Mouse (Mus musculus): Measurements from ENCODE around the gene H2-Q1. TPM values are rescaled to one million over a fixed set of nuclear protein-coding genes. Genes with fewer than 3 reads are reported as not detected.
"Not testable (repeated sequence)": the region's sequence is repeated elsewhere in the genome, so short reads cannot be mapped to it uniquely, and the experiment has no call there.

Gene H2-Q1
- polyA plus RNA-seq (2015; fragmentation: Nextera tagmentation; extraction: Ambion mirVana) = 0.09 and 0.14 TPM in 2 replicates

DNA sequence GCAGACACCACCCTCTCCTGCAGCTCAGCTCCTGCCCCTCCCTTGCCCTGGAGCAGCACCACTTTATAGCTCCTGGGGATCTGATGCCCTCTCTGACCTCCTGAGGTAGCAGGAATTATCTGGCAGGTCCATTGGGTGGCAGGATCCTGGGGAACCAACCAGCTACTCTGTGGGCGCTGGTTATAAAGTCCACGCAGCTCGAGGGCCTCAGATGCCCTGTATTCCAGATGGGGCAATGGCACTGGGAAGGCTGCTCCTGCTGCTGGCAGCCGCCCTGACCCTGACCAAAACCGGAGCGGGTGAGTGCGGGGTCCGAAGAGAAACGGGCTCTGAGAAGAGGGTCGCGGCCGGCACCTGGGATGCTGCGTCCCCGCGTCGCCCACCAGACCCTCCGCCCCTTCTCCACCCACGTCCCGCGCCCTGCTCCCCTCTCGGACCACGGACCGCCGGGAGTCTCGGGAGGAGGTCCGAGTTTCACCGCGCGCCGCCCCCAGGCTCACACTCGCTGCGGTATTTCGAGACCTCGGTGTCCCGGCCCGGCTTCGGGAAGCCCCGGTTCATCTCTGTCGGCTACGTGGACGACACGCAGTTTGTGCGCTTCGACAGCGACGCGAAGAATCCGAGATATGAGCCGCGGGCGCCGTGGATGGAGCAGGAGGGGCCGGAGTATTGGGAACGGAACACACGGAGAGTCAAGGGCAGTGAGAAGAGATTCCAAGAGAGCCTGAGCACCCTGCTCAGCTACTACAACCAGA lies at the start of gene H2-Q1:
Gene H2-Q1 (plus strand): TSS at position 79 of the 755 bp plus-strand sequence.
- under 1% methylated on average over 54 of the region's 55 CpGs for WGBS
- H3K27me3 ChIP-seq (replicated peaks) = peaks cover 47% of the 10 kb centered on the region
- peak within 1 kb of the TSS; percentile 39 for H3K4me3 ChIP-seq (replicated peaks)

DNA sequence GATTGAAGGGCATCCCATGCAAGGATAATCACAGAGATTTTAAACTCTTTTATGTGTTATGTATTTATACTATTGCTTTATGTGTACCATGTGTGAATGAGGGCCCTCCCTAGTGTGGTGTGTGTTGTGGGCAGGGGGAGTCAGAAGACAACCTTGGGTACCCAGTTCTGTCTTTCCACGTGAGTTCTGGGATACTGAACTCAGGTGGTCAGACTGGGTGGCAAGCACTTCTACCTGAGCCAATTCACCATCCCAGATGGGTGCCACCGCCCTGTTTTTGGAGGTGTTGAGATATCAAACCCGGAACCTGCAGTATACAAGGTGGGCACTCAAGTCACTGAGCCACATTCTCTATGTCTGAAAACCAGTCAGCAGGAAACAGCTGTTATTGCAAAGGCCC lies 48.0 kb upstream of the H2-Q1 start:
- 70% methylated on average over 3 of the region's 3 CpGs for WGBS
- H3K4me2 ChIP-seq = no peak overlapping the region
- ATAC-seq (ENCODE audit: low FRiP score) = no peak
- no peaks in the 10 kb centered on the region for H3K4me1 ChIP-seq
- no peak overlapping the region for H3K9ac ChIP-seq (replicated peaks)
- no peaks in the 10 kb centered on the region for H3K9me3 ChIP-seq (replicated peaks)
- no peak overlapping the region for H3K4me3 ChIP-seq (replicated peaks)
- H3K27me3 ChIP-seq (replicated peaks) = 0 out of 2 replicates have a peak, but pooled peaks cover 5% of the 10 kb centered on the region
- no peak overlapping the region for H3K27ac ChIP-seq (replicated peaks)
- H3K36me3 ChIP-seq = no peaks in the 10 kb centered on the region

More for the DNA sequence above, at the start of gene H2-Q1:
- no peak within 1 kb of the TSS for H3K27ac ChIP-seq (replicated peaks)
- no peaks in the 10 kb centered on the region for H3K36me3 ChIP-seq
- H3K4me1 ChIP-seq = peaks cover 9% of the 10 kb centered on the region
- peak within 1 kb of the TSS; percentile 38; the same call in 1 of the 2 replicates for H3K9ac ChIP-seq (replicated peaks)
- peak within 1 kb of the TSS; percentile 73 for H3K4me2 ChIP-seq
- ATAC-seq (ENCODE audit: low FRiP score) = no peak
- no peaks in the 10 kb centered on the region for H3K9me3 ChIP-seq (replicated peaks)

DNA sequence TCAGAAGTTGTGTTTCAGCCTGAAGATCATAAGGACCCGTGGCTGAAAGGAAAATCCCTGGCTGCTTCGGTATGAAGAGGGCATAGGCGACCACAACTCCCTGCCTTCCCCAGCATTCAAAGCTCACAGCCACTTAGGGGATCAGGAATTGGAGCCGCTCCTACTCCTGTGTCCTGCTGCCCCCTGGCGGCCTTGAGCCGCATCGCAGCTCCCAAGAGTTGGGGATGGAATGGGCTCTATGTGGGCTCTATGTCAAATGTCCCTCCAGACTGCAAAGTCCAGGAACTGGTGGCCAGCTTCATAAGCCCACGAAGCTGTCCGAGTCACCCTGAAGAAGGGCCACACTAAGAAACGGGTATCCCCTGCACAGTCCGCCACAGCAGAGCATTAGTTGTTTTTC lies 45.4 kb upstream of the H2-Q1 start:
- Histone ChIP-seq H3K27me3 (replicated peaks) (0 out of 2 replicates have a peak, but pooled peaks cover 5% of the 10 kb centered on the region), H3K9me3 (replicated peaks) (no peaks in the 10 kb centered on the region), H3K36me3 (no peaks in the 10 kb centered on the region), H3K4me3 (replicated peaks) (no peak overlapping the region), H3K27ac (replicated peaks) (no peak overlapping the region), H3K4me1 (no peaks in the 10 kb centered on the region), H3K9ac (replicated peaks) (no peak overlapping the region), H3K4me2 (no peak overlapping the region)
- peak; percentile 74; the same call in 1 of the 2 replicates for ATAC-seq (ENCODE audit: low FRiP score)
- 7% methylated on average over 11 of the region's 11 CpGs for WGBS

GRCm38 (mm10) chr17:35276304-35276864 lies 43.8 kb upstream of the H2-Q1 start:
- H3K4me2 ChIP-seq = peak overlapping the region; percentile 38
- no peak overlapping the region for H3K9ac ChIP-seq (replicated peaks)
- H3K4me3 ChIP-seq (replicated peaks) = peak overlapping the region; percentile 14; the same call in 1 of the 2 replicates
- no peak for ATAC-seq (ENCODE audit: low FRiP score)
- H3K27ac ChIP-seq (replicated peaks) = no peak overlapping the region
- no peaks in the 10 kb centered on the region for H3K4me1 ChIP-seq
- H3K36me3 ChIP-seq = no peaks in the 10 kb centered on the region
- WGBS = 26% methylated on average over 13 of the region's 13 CpGs
- 0 out of 2 replicates have a peak, but pooled peaks cover 5% of the 10 kb centered on the region for H3K27me3 ChIP-seq (replicated peaks)
- no peaks in the 10 kb centered on the region for H3K9me3 ChIP-seq (replicated peaks)

- no peak for ATAC-seq (ENCODE audit: low FRiP score)
- H3K27ac ChIP-seq (replicated peaks) = no peak overlapping the region
- no peak overlapping the region for H3K9ac ChIP-seq (replicated peaks)
- 89% methylated on average over 8 of the region's 8 CpGs for WGBS
- no peaks in the 10 kb centered on the region for H3K36me3 ChIP-seq
- H3K4me1 ChIP-seq = no peaks in the 10 kb centered on the region
- no peaks in the 10 kb centered on the region for H3K9me3 ChIP-seq (replicated peaks)
- H3K4me3 ChIP-seq (replicated peaks) = no peak overlapping the region
- 0 out of 2 replicates have a peak, but pooled peaks cover 5% of the 10 kb centered on the region for H3K27me3 ChIP-seq (replicated peaks)
- no peak overlapping the region for H3K4me2 ChIP-seq
These were observed 42.2 kb upstream of the H2-Q1 start for GRCm38 (mm10) chr17:35278049-35278448.

DNA sequence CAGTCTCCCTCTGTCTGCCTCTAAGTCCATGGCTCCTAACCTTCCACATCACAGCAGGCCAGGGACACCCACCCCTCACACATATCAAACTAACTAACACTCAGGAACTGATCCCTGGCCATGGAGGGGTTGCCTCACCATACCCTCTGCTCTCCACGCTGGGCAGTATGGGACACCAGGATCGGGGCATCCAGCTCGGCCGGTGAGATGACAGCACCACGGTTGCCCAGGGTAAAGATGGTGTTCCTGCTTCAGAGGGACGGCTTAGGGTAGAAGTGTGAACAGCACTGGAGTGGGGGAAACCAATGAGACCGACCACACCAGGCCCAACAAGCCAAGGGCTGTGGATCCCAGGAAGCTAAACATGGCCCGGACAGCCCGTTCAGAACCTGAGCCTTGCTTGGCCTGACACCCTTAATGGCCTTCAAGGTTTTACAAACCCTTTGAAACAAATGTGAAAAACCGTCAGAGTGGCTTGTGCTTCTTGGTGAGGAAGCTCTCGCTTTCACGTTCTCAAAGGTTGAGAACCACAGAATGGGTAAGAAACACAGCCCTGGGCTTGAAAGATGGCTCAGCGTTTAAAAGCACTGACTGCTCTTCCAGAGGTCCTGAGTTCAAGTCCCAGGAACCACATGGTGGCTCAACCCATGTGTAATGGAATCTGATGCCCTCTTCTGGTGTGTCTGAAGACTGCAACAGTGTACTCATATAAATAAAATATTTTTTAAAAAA lies 41.1 kb upstream of the H2-Q1 start:
- no peak overlapping the region for H3K9ac ChIP-seq (replicated peaks)
- no peak overlapping the region for H3K4me3 ChIP-seq (replicated peaks)
- no peak overlapping the region for H3K4me2 ChIP-seq
- H3K27me3 ChIP-seq (replicated peaks) = 0 out of 2 replicates have a peak, but pooled peaks cover 5% of the 10 kb centered on the region
- 92% methylated on average over 13 of the region's 13 CpGs for WGBS
- no peaks in the 10 kb centered on the region for H3K9me3 ChIP-seq (replicated peaks)
- H3K36me3 ChIP-seq = no peaks in the 10 kb centered on the region
- ATAC-seq (ENCODE audit: low FRiP score) = no peak
- no peaks in the 10 kb centered on the region for H3K4me1 ChIP-seq
- no peak overlapping the region for H3K27ac ChIP-seq (replicated peaks)

DNA sequence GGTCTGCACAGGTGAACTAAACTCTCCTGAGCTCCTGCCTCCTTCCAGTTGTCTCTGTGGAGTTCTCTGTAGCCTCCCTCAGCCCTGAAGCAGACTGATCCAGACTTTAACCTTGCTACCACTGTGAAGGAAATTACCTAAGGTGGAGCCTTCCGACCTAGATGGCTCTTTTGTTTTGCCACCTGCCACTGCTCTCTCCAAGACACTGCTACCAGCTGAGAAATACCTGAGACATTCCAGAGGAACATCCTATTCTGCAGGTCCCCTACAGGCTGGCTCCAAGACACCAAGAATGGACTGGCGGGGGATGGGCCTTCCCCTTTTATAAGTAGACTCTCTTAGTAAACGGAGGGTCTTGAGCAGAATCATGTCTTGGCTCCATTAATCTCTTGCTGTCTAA lies 39.9 kb upstream of the H2-Q1 start:
- Histone ChIP-seq H3K9ac (replicated peaks) (no peak overlapping the region), H3K36me3 (no peaks in the 10 kb centered on the region), H3K9me3 (replicated peaks) (no peaks in the 10 kb centered on the region), H3K4me1 (no peaks in the 10 kb centered on the region), H3K4me2 (no peak overlapping the region), H3K27me3 (replicated peaks) (0 out of 2 replicates have a peak, but pooled peaks cover 5% of the 10 kb centered on the region), H3K27ac (replicated peaks) (no peak overlapping the region), H3K4me3 (replicated peaks) (no peak overlapping the region)
- 77% methylated on average over 3 of the region's 3 CpGs for WGBS
- no peak for ATAC-seq (ENCODE audit: low FRiP score)

- no peaks in the 10 kb centered on the region for H3K9me3 ChIP-seq (replicated peaks)
- no peaks in the 10 kb centered on the region for H3K27me3 ChIP-seq (replicated peaks)
- H3K27ac ChIP-seq (replicated peaks) = no peak overlapping the region
- H3K4me2 ChIP-seq = no peak overlapping the region
- no peak for ATAC-seq (ENCODE audit: low FRiP score)
- no peaks in the 10 kb centered on the region for H3K36me3 ChIP-seq
- H3K4me1 ChIP-seq = no peaks in the 10 kb centered on the region
- no peak overlapping the region for H3K4me3 ChIP-seq (replicated peaks)
- no peak overlapping the region for H3K9ac ChIP-seq (replicated peaks)
These were observed 34.8 kb upstream of the H2-Q1 start for GRCm38 (mm10) chr17:35285431-35285830.

DNA sequence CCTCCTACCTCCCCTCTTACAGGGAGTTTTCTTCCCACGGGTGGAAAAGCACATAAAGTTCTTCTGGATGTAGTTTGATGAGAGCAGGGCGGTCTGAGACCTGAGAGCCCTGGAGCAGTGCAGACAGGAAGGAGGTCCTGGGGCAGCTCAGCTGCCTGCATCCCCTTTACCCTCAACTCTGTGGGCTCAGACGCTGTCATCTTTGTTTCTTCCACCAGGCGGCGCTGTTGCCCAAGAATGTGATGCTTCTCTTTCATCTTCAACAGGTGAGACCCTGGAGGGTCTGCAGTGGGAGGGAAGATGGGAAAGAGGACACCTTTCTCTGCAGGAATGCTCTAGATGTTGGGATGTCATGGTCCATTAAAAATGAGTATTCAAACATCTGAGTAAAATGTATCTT lies 24.4 kb upstream of the H2-Q1 start:
- H3K9ac ChIP-seq (replicated peaks); H3K4me1 ChIP-seq; H3K27me3 ChIP-seq (replicated peaks); H3K27ac ChIP-seq (replicated peaks); H3K9me3 ChIP-seq (replicated peaks); H3K36me3 ChIP-seq; H3K4me2 ChIP-seq; ATAC-seq (ENCODE audit: low FRiP score); H3K4me3 ChIP-seq (replicated peaks): not testable (repeated sequence)
- 6% methylated on average over 5 of the region's 5 CpGs for WGBS

DNA sequence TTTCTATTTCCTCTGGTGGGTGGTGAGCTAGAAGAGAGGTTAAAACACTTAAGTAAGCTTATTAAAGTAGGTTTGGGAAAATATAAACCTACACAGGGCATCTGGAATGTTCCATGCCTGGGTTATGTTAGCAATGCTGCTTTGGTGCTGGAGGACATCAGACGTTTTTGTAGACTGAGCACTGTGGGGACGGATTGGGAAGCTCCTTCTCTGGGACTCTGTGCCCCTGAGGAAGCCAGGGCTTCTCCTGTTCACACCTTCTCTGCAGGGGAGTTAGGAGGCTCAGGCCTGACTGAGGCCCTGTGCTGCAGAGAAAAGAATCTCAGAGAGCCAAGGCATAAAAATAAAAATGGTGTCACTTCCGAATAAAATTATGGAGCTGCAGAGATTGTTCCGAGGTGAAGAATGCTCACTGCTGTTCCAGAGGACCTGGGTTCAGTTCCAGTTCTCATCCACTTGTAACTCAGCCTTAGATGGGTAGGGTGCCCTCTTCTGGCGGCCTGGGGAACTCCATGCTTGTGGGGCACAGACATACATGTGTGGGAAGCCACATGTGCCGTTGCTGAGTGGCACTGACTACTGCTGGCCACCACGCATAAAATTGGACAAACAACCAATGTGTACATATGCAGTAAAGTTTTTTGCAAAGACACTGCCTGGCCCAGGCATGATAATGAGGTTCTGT lies 19.8 kb upstream of the H2-Q1 start:
- not testable (repeated sequence) for H3K27ac ChIP-seq (replicated peaks); ATAC-seq (ENCODE audit: low FRiP score); H3K27me3 ChIP-seq (replicated peaks); H3K4me1 ChIP-seq; H3K9me3 ChIP-seq (replicated peaks); H3K4me2 ChIP-seq; H3K36me3 ChIP-seq; H3K9ac ChIP-seq (replicated peaks); H3K4me3 ChIP-seq (replicated peaks)
- 88% methylated on average over 7 of the region's 7 CpGs for WGBS

GRCm38 (mm10) chr17:35301645-35302258 lies 18.5 kb upstream of the H2-Q1 start:
- no peak for ATAC-seq (ENCODE audit: low FRiP score)

More at GRCm38 (mm10) chr17:35301645-35302258, 18.5 kb upstream of the H2-Q1 start:
- Histone ChIP-seq H3K9ac (replicated peaks) (no peak overlapping the region), H3K27me3 (replicated peaks) (no peaks in the 10 kb centered on the region), H3K4me3 (replicated peaks) (no peak overlapping the region), H3K4me2 (peak overlapping the region; percentile 22), H3K4me1 (no peaks in the 10 kb centered on the region), H3K27ac (replicated peaks) (no peak overlapping the region), H3K36me3 (no peaks in the 10 kb centered on the region), H3K9me3 (replicated peaks) (no peaks in the 10 kb centered on the region)
- WGBS = 25% methylated on average over 13 of the region's 13 CpGs
